Mouse (Mus musculus) embryonic facial prominence, embryonic 10.5 days (tissue): Measurements from ENCODE around the gene Prim2. TPM values are rescaled to one million over a fixed set of nuclear protein-coding genes. Genes with fewer than 3 reads are reported as not detected.

Experiments used
- DNase-seq: peaks from one replicate; pipeline ENCODE4 v3.0.0-alpha.2; 2017; ENCODE audit warnings: low spot score
- H3K27ac ChIP-seq: fragments of 300-500 bp; sonication (generic); replicated peaks from 2 replicates; pipeline ENCODE4 v1.5.1; 2016; ENCODE audit warnings: mild to moderate bottlenecking
- H3K27me3 ChIP-seq: fragments of 300-500 bp; sonication (generic); replicated peaks from 2 replicates; pipeline ENCODE4 v1.6.1; 2016; ENCODE audit warnings: low read depth, mild to moderate bottlenecking; ENCODE audit not compliant: poor library complexity, severe bottlenecking
- H3K36me3 ChIP-seq: fragments of 300-500 bp; sonication (generic); replicated peaks from 2 replicates; pipeline ENCODE4 v1.6.1; 2016; ENCODE audit warnings: mild to moderate bottlenecking, moderate library complexity
- H3K4me1 ChIP-seq: fragments of 300-500 bp; sonication (generic); 2 replicates; pipeline ENCODE4 v1.6.1; 2016
- H3K4me3 ChIP-seq: fragments of 300-500 bp; sonication (generic); 2 replicates; pipeline ENCODE4 v1.5.1; 2016; ENCODE audit warnings: mild to moderate bottlenecking, moderate library complexity
- H3K9me3 ChIP-seq: fragments of 300-500 bp; sonication (generic); 2 replicates; pipeline ENCODE4 v1.6.1; 2016; ENCODE audit warnings: mild to moderate bottlenecking
- WGBS: fragments of 180-500 bp; shearing (Covaris S2); methylation state at CpG from one replicate; pipeline ENCODE4 v1.1.7; 2016; 5-methylcytosine and 5-hydroxymethylcytosine counted together
- polyA plus RNA-seq: library from polyadenylated mRNA; unstranded; fragments of >200 nt; fragmentation: Nextera tagmentation; extraction: Ambion mirVana; gene quantifications from 2 replicates; pipeline ENCODE4 v1.2.1, GENCODE M21; 2016

The Prim2 gene
- polyA plus RNA-seq, 1 experiment from 2014 or later = 55.5 TPM

- H3K9me3 ChIP-seq = no peaks in the 10 kb centered on the region
- no peaks in the 10 kb centered on the region for H3K4me1 ChIP-seq
- 93% methylated on average over 5 of the region's 5 CpGs for WGBS
- H3K4me3 ChIP-seq = no peak overlapping the region
- no peaks in the 10 kb centered on the region for H3K27me3 ChIP-seq
- no peak for DNase-seq
- H3K27ac ChIP-seq = no peak overlapping the region
- no peaks in the 10 kb centered on the region for H3K36me3 ChIP-seq
Observed at GRCm38 (mm10) chr1:33523223-33523622, 146.4 kb downstream of the Prim2 start.

- no peak overlapping the region for H3K4me3 ChIP-seq
- peaks cover 12% of the 10 kb centered on the region; the same call in 1 of the 2 replicates for H3K36me3 ChIP-seq
- no peaks in the 10 kb centered on the region for H3K9me3 ChIP-seq
- no peaks in the 10 kb centered on the region for H3K27me3 ChIP-seq
- 92% methylated on average over 8 of the region's 8 CpGs for WGBS
- no peaks in the 10 kb centered on the region for H3K4me1 ChIP-seq
- DNase-seq = no peak
- H3K27ac ChIP-seq = no peak overlapping the region
Observed at GRCm38 (mm10) chr1:33515124-33515523, 154.5 kb downstream of the Prim2 start.

- Histone ChIP-seq H3K36me3 (peaks cover 12% of the 10 kb centered on the region; the same call in 1 of the 2 replicates), H3K4me1 (no peaks in the 10 kb centered on the region), H3K9me3 (no peaks in the 10 kb centered on the region), H3K27me3 (no peaks in the 10 kb centered on the region), H3K27ac (no peak overlapping the region), H3K4me3 (no peak overlapping the region)
- 93% methylated on average over 4 of the region's 4 CpGs for WGBS
- no peak for DNase-seq
Observed at GRCm38 (mm10) chr1:33511310-33511709, 158.3 kb downstream of the Prim2 start.

GRCm38 (mm10) chr1:33504371-33504770, 165.2 kb downstream of the Prim2 start:
- no peak overlapping the region for H3K4me3 ChIP-seq
- no peaks in the 10 kb centered on the region for H3K9me3 ChIP-seq
- no peaks in the 10 kb centered on the region for H3K27me3 ChIP-seq
- WGBS = 95% methylated on average over 5 of the region's 5 CpGs
- no peak for DNase-seq
- H3K36me3 ChIP-seq = 0 out of 2 replicates have a peak, but pooled peaks cover 4% of the 10 kb centered on the region
- no peak overlapping the region for H3K27ac ChIP-seq
- no peaks in the 10 kb centered on the region for H3K4me1 ChIP-seq

DNA sequence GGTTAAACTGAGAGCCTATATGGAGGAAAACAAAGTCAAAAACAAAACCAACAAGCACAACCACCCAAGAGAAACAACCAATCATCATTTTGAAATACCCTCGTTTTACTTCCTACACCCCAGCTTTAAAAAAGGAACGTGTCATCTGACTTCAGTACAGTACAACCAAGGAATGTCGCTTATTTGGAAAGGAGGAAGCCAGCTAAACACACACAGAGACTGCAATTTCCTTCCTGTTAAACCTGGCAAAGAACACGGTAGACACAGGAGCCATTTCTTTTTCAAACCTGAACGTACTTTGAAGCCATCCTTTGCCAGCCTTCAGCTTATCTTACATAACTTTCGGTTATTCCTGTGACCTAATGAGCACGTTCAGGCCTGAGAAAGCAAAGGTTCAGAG, 166.7 kb downstream of the Prim2 start:
- Histone ChIP-seq H3K4me3 (no peak overlapping the region), H3K4me1 (no peaks in the 10 kb centered on the region), H3K27me3 (no peaks in the 10 kb centered on the region), H3K9me3 (no peaks in the 10 kb centered on the region), H3K36me3 (0 out of 2 replicates have a peak, but pooled peaks cover 4% of the 10 kb centered on the region), H3K27ac (no peak overlapping the region)
- 80% methylated on average over 7 of the region's 7 CpGs for WGBS
- DNase-seq = no peak

- Histone ChIP-seq H3K4me1 (no peaks in the 10 kb centered on the region), H3K27me3 (no peaks in the 10 kb centered on the region)
- 81% methylated on average over 1 of the region's 1 CpGs for WGBS
Observed at GRCm38 (mm10) chr1:33502298-33502697, 167.3 kb downstream of the Prim2 start.

DNA sequence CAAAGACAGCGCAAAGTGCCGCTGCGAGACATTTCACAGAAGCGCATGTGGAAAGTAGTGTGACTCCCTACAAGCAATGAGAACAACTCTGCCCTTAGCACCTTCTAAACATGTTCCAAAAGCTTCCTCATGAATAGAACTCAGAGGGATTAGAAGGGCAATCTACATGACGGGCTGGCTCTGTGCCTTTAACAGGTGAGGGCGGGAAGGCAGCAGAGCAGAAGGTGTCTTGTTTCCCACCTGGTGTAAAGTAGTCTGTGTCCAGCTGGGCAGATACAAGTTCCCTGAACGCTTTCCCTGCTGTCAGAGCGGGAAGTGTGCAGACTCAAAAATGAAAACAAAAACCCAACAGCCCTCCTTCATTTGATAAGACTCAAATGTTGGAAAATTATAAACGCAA, 169.5 kb downstream of the Prim2 start:
- Histone ChIP-seq H3K36me3 (0 out of 2 replicates have a peak, but pooled peaks cover 4% of the 10 kb centered on the region), H3K27ac (no peak overlapping the region), H3K4me3 (no peak overlapping the region), H3K27me3 (no peaks in the 10 kb centered on the region), H3K9me3 (no peaks in the 10 kb centered on the region), H3K4me1 (no peaks in the 10 kb centered on the region)
- 79% methylated on average over 9 of the region's 9 CpGs for WGBS
- DNase-seq = no peak

More at GRCm38 (mm10) chr1:33502298-33502697, 167.3 kb downstream of the Prim2 start:
- Histone ChIP-seq H3K4me3 (no peak overlapping the region), H3K36me3 (0 out of 2 replicates have a peak, but pooled peaks cover 4% of the 10 kb centered on the region), H3K27ac (no peak overlapping the region), H3K9me3 (no peaks in the 10 kb centered on the region)
- DNase-seq = no peak

- H3K4me1 ChIP-seq = no peaks in the 10 kb centered on the region
- H3K9me3 ChIP-seq = no peaks in the 10 kb centered on the region
- H3K36me3 ChIP-seq = 0 out of 2 replicates have a peak, but pooled peaks cover 4% of the 10 kb centered on the region
- DNase-seq = no peak
- no peak overlapping the region for H3K27ac ChIP-seq
- 86% methylated on average over 4 of the region's 4 CpGs for WGBS
- no peak overlapping the region for H3K4me3 ChIP-seq
- H3K27me3 ChIP-seq = no peaks in the 10 kb centered on the region
Observed at GRCm38 (mm10) chr1:33499603-33500002, 170.0 kb downstream of the Prim2 start.

DNA sequence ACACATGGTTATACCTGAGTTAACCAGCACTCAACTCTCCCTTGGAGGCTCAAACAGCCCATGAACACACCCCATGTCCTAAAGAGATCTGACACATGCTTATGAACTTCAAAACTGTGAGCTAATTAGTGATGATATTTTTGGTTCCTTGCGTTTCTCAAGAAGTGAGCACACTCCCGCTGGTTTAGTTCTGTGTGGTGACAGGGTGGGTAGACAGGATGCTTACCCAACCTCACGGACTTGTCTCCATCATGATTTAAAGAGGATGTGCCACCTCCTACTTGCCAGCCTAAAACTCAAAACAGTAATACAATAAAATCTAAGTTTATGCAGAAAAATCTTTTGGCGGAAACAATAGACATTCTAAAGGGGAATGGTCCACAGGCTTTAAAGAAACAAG, 173.5 kb downstream of the Prim2 start:
- Histone ChIP-seq H3K36me3 (no peaks in the 10 kb centered on the region), H3K27ac (no peak overlapping the region), H3K4me3 (no peak overlapping the region), H3K27me3 (no peaks in the 10 kb centered on the region), H3K9me3 (no peaks in the 10 kb centered on the region), H3K4me1 (no peaks in the 10 kb centered on the region)
- WGBS = 86% methylated on average over 4 of the region's 4 CpGs
- no peak for DNase-seq

GRCm38 (mm10) chr1:33495586-33495985, 174.0 kb downstream of the Prim2 start:
- Histone ChIP-seq H3K4me1 (no peaks in the 10 kb centered on the region), H3K36me3 (no peaks in the 10 kb centered on the region), H3K27ac (no peak overlapping the region), H3K27me3 (no peaks in the 10 kb centered on the region), H3K4me3 (no peak overlapping the region), H3K9me3 (no peaks in the 10 kb centered on the region)
- 81% methylated on average over 3 of the region's 3 CpGs for WGBS
- DNase-seq = no peak

DNA sequence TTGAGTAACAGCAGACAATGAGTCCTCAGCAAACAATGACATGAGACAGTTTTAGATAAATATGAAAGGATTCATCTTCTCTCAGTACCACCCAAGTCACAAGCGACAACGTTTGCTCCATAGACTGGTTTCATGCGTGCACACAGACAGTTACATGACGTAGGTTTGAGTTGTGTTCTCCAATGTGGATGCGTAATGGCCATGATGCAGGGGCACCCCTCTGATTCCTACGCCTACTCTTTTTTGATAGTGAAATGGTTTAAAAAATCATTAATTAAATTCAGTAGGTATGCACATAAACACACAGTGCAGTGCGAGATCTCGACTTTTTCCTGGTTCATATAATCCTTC, 174.4 kb downstream of the Prim2 start:
- H3K9me3 ChIP-seq = no peaks in the 10 kb centered on the region
- no peak overlapping the region for H3K27ac ChIP-seq
- H3K27me3 ChIP-seq = no peaks in the 10 kb centered on the region
- H3K4me3 ChIP-seq = no peak overlapping the region
- H3K4me1 ChIP-seq = no peaks in the 10 kb centered on the region
- no peaks in the 10 kb centered on the region for H3K36me3 ChIP-seq
- no peak for DNase-seq
- 80% methylated on average over 8 of the region's 8 CpGs for WGBS

GRCm38 (mm10) chr1:33494524-33495202, 174.9 kb downstream of the Prim2 start:
- no peaks in the 10 kb centered on the region for H3K4me1 ChIP-seq
- 45% methylated on average over 2 of the region's 2 CpGs for WGBS
- no peaks in the 10 kb centered on the region for H3K36me3 ChIP-seq
- no peak overlapping the region for H3K4me3 ChIP-seq
- H3K27me3 ChIP-seq = no peaks in the 10 kb centered on the region
- no peak for DNase-seq
- H3K27ac ChIP-seq = no peak overlapping the region
- H3K9me3 ChIP-seq = no peaks in the 10 kb centered on the region

DNA sequence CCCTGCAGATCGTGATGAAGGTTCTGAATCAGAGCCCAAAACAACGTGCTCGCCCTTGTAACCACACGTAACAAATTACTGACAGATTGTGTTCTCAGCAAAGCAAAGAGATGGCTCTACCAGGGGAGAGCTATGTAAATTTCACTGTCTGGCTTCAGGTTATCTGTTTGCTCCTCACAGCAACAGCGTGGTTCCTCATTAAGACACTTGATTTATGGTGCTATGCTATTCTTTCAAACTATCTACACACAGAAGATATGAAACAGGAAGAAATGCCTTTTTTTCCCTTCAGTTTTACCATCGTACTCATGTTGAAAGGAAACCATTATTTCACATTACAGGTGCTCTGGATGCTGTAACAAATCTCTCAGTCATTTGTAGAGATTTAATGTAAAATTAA, 179.4 kb downstream of the Prim2 start:
- no peaks in the 10 kb centered on the region for H3K4me1 ChIP-seq
- no peaks in the 10 kb centered on the region for H3K9me3 ChIP-seq
- no peak overlapping the region for H3K27ac ChIP-seq
- H3K27me3 ChIP-seq = no peaks in the 10 kb centered on the region
- H3K4me3 ChIP-seq = no peak overlapping the region
- no peaks in the 10 kb centered on the region for H3K36me3 ChIP-seq
- no peak for DNase-seq
- 85% methylated on average over 6 of the region's 6 CpGs for WGBS
